Comparison of ENCODE assay signal across 8 mouse cellular contexts in genomic region chr17:28801474-28802005, GRCm38 (mm10). TPM values are rescaled to one million over a fixed set of nuclear protein-coding genes. Genes with fewer than 3 reads are reported as not detected.
A peak's percentile ranks its signal among the peaks of the same experiment; 100 is the strongest.
DNase-seq lines count a peak whose midpoint lies in the region; ATAC-seq lines count a peak whose summit lies in the region.

No protein-coding gene starts in this region.

- WGBS in hindbrain, embryonic 15.5 days: under 1% methylated on average over 32 of the region's 42 CpGs

- peak; percentile 96 for DNase-seq in WW6 (ENCODE audit: low read depth, low spot score)
- DNase-seq in cerebellum, postnatal 36 days: peak; percentile 98 to 100
- DNase-seq in frontal cortex, postnatal 36 days (ENCODE audit: low spot score in 2 of 2): peak; percentile 95 to 96
- peak; percentile 95 for DNase-seq in left cerebral cortex, adult 11 months (ENCODE audit: low spot score)
- DNase-seq in lung, postnatal 36 days: peak; percentile 99
- peak; percentile 100 for DNase-seq in retina, embryonic 14.5 days (ENCODE audit: low spot score)
- peak; percentile 99 to 100 for DNase-seq in thymus, postnatal 36 days

- peaks cover 31% of the 10 kb centered on the region for H3K4me1 ChIP-seq in hindbrain, embryonic 15.5 days (replicated peaks)

- H3K9ac ChIP-seq in hindbrain, embryonic 15.5 days: peak overlapping the region; percentile 99

- no peaks in the 10 kb centered on the region for H3K27me3 ChIP-seq in hindbrain, embryonic 15.5 days

- H3K36me3 ChIP-seq in hindbrain, embryonic 15.5 days: peaks cover 9% of the 10 kb centered on the region

- ATAC-seq in hindbrain, embryonic 15.5 days (ENCODE audit: low FRiP score, low read depth): peak; percentile 98

- H3K27ac ChIP-seq in hindbrain, embryonic 15.5 days (replicated peaks): peak overlapping the region; percentile 100

- H3K4me3 ChIP-seq in hindbrain, embryonic 15.5 days: peak overlapping the region; percentile 86

- peak overlapping the region; percentile 99 for H3K4me2 ChIP-seq in hindbrain, embryonic 15.5 days

- H3K9me3 ChIP-seq in hindbrain, embryonic 15.5 days: no peaks in the 10 kb centered on the region

RNA-seq across cellular contexts. Expression of gene Brpf3, which starts 0.7 kb away (rescaled TPM):
- 8.1 and 9.6 TPM in 2 replicates for polyA plus RNA-seq in hindbrain, embryonic 15.5 days (2015; fragmentation: Nextera tagmentation; extraction: Ambion mirVana)

RNA-seq across cellular contexts. Expression of gene Mapk13, which starts 32.4 kb away (rescaled TPM):
- polyA plus RNA-seq in hindbrain, embryonic 15.5 days (2015; fragmentation: Nextera tagmentation; extraction: Ambion mirVana): 0.97 and 1.7 TPM in 2 replicates

RNA-seq across cellular contexts. Expression of gene Pnpla1, which starts 56.7 kb away (rescaled TPM):
- 0.04 TPM in 1 of 2 replicates, not detected in the other for polyA plus RNA-seq in hindbrain, embryonic 15.5 days (2015; fragmentation: Nextera tagmentation; extraction: Ambion mirVana)

Comparison
In these comparisons a context has a peak if more than half of its experiments do, and no peak if none do; other contexts are left out.
1. Peak in every context shown above with its lines: DNase-seq, ATAC-seq, H3K4me3 ChIP-seq and H3K27ac ChIP-seq.